9 mouse cellular contexts compared by ENCODE assay signal in genomic region chr4:91374571-91375371, GRCm38 (mm10). TPM values are rescaled to one million over a fixed set of nuclear protein-coding genes. Genes with fewer than 3 reads are reported as not detected.
DNase-seq lines count a peak whose midpoint lies in the region; ATAC-seq and TF ChIP-seq lines count a peak whose summit lies in the region.
"Had no signal": no experiment of that assay in that cellular context is flagged by ENCODE, and none has a peak within 500 bp of the region (broad histone marks: within the 10 kb centered on the region; RNA-seq: fewer than 3 reads in every experiment).

No protein-coding gene starts in this region.

- H3K4me3 ChIP-seq in heart, adult 2 months, result peak overlapping the region; percentile 2; the same call in 1 of the 2 replicates
- H3K4me3 ChIP-seq in hindbrain, embryonic 11.5 days (ENCODE audit: low read depth, low read length), result peak overlapping the region; percentile 76
- peak overlapping the region; percentile 11; the same call in 1 of the 2 replicates for H3K4me3 ChIP-seq in liver, embryonic 16.5 days (ENCODE audit: low read depth, low read length)

- H3K36me3 ChIP-seq in heart, adult 2 months (ENCODE audit: control insufficient read depth, insufficient read depth, low read length), result no peaks in the 10 kb centered on the region
- no peaks in the 10 kb centered on the region for H3K36me3 ChIP-seq in hindbrain, embryonic 11.5 days (ENCODE audit: control insufficient read depth, insufficient read depth, low read length)
- no peaks in the 10 kb centered on the region for H3K36me3 ChIP-seq in liver, embryonic 16.5 days (ENCODE audit: control insufficient read depth, insufficient read depth)

- no peaks in the 10 kb centered on the region for H3K9me3 ChIP-seq in hindbrain, embryonic 11.5 days (ENCODE audit: control insufficient read depth, low read length)
- H3K9me3 ChIP-seq in liver, embryonic 16.5 days (replicated peaks; ENCODE audit: control insufficient read depth, low read length), result no peaks in the 10 kb centered on the region

- ATAC-seq in hindbrain, embryonic 11.5 days (ENCODE audit: low FRiP score), result peak; percentile 44
- ATAC-seq in liver, embryonic 16.5 days (ENCODE audit: low read depth), result no peak
- ATAC-seq in CD4-positive, CD25-positive, alpha-beta regulatory T cell, adult 4 months, result no peak

- DNase-seq in heart, adult 2 months, result peak in 1 of 2 experiments; percentile 14
- DNase-seq in heart, adult 11 months, result no peak
- peak; percentile 81 for DNase-seq in Muller cell, postnatal 12 days (ENCODE audit: inconsistent ontology term)
- peak; percentile 72 for DNase-seq in embryo, embryonic 9.5 days (ENCODE audit: extremely low spot score)
- DNase-seq in hindbrain, embryonic 11.5 days (ENCODE audit: low spot score), result peak; percentile 71
- peak; percentile 56 to 63 for DNase-seq in right cerebral cortex, postnatal 10 days (ENCODE audit: low spot score in 2 of 2)

- TF ChIP-seq POLR2A in heart, adult 2 months (IDR thresholded peaks at IDR 0.05; ENCODE audit: insufficient read depth, low read depth, low read length), result no peak

- no peak overlapping the region for H3K27ac ChIP-seq in heart, adult 2 months
- peak overlapping the region; percentile 83 for H3K27ac ChIP-seq in hindbrain, embryonic 11.5 days (ENCODE audit: low read depth, low read length)
- no peak overlapping the region for H3K27ac ChIP-seq in liver, embryonic 16.5 days (ENCODE audit: low read length)

- H3K4me1 ChIP-seq in heart, adult 2 months (ENCODE audit: control insufficient read depth, insufficient read depth, low read length), result no peaks in the 10 kb centered on the region; the same call in 1 of the 2 replicates
- H3K4me1 ChIP-seq in hindbrain, embryonic 11.5 days (replicated peaks; ENCODE audit: control insufficient read depth, insufficient read depth, low read length), result peaks cover 2% of the 10 kb centered on the region; the same call in 1 of the 2 replicates
- H3K4me1 ChIP-seq in liver, embryonic 16.5 days (ENCODE audit: control insufficient read depth, low read depth, low read length), result no peaks in the 10 kb centered on the region

- peak overlapping the region; percentile 99 for H3K4me2 ChIP-seq in hindbrain, embryonic 11.5 days (replicated peaks; ENCODE audit: low read depth, low read length)
- H3K4me2 ChIP-seq in liver, embryonic 16.5 days (ENCODE audit: low read depth, low read length), result peak overlapping the region; percentile 18

- under 1% methylated on average over 46 of the region's 46 CpGs for WGBS in heart, adult 2 months
- under 1% methylated on average over 46 of the region's 46 CpGs for WGBS in hindbrain, embryonic 11.5 days
- under 1% methylated on average over 46 of the region's 46 CpGs for WGBS in liver, embryonic 16.5 days (ENCODE audit: insufficient replicate concordance)

- TF ChIP-seq CTCF in heart, adult 2 months (IDR thresholded peaks at IDR 0.05), result no peak

- H3K79me2 ChIP-seq in heart, adult 2 months (replicated peaks; ENCODE audit: control insufficient read depth, insufficient read depth, low read length), result no peaks in the 10 kb centered on the region

- intact Hi-C loops in heart, adult 2 months (cut with DNase I), result no loop called here

- TF ChIP-seq EP300 in heart, adult 2 months (IDR thresholded peaks at IDR 0.05; ENCODE audit: insufficient read depth, low read depth, low read length), result no peak

- H3K9ac ChIP-seq in heart, adult 2 months (ENCODE audit: low read depth, low read length), result no peak overlapping the region
- H3K9ac ChIP-seq in hindbrain, embryonic 11.5 days (ENCODE audit: low read depth, low read length), result peak overlapping the region; percentile 82
- H3K9ac ChIP-seq in liver, embryonic 16.5 days (ENCODE audit: low read depth, low read length), result no peak overlapping the region

- peaks cover 21% of the 10 kb centered on the region for H3K27me3 ChIP-seq in heart, adult 2 months (ENCODE audit: control insufficient read depth, insufficient read depth, low read length)
- H3K27me3 ChIP-seq in hindbrain, embryonic 11.5 days (ENCODE audit: control insufficient read depth, insufficient read depth, low read length), result peaks cover 8% of the 10 kb centered on the region; the same call in 1 of the 2 replicates
- H3K27me3 ChIP-seq in liver, embryonic 16.5 days (ENCODE audit: control insufficient read depth, insufficient read depth, low read depth, low read length), result peaks cover 57% of the 10 kb centered on the region

RNA-seq across cellular contexts. Expression of gene Elavl2, which starts 25.8 kb away (rescaled TPM):
- total RNA-seq in heart, adult 2 months (2021), result under 1 TPM in 1 of 2 experiments, not detected in 1; 0.39 TPM
- polyA plus RNA-seq in heart, adult 2 months (2012; rRNA removed), result 0.59 and 1.1 TPM in 2 replicates
- polyA plus RNA-seq in hindbrain, embryonic 11.5 days (2014; fragmentation: Nextera tagmentation; extraction: Ambion mirVana), result 103 and 112 TPM in 2 replicates
- polyA plus RNA-seq in liver, embryonic 16.5 days (2015; fragmentation: Nextera tagmentation; extraction: Ambion mirVana), result 0.06 and 0.07 TPM in 2 replicates
- under 1 TPM in 1 of 2 experiments, not detected in 1; 0.12 TPM for polyA plus RNA-seq in CD4-positive, CD25-positive, alpha-beta regulatory T cell, adult 4 months (2017; shearing (Covaris generic))
- polyA plus RNA-seq: spleen, adult 2 months had no signal

Comparison
In these comparisons a context has a peak if more than half of its experiments do, and no peak if none do; other contexts are left out.
1. H3K4me3 ChIP-seq: peak in every context shown above with its lines; median percentile 76 in hindbrain, embryonic 11.5 days; 11 in liver, embryonic 16.5 days; 2 in heart, adult 2 months.
2. RNA of gene Elavl2, which starts 25.8 kb away (polyA plus RNA-seq): 103 to 112 TPM in hindbrain, embryonic 11.5 days; 0.59 to 1.1 TPM in heart, adult 2 months, 0.12 TPM in CD4-positive, CD25-positive, alpha-beta regulatory T cell, adult 4 months and 0.06 to 0.07 TPM in liver, embryonic 16.5 days; every median in the first group is over 10 times any median in the second.